Mouse (Mus musculus) right cerebral cortex, postnatal 10 days (tissue): ENCODE results near the gene Gm572.

Experiments used
- DNase-seq, 2 experiments: peaks; one replicate each; pipeline ENCODE4 v3.0.0; 2021; ENCODE audit warnings: low spot score in 2 of 2

Gm572 gene

GRCm38 (mm10) chr4:148643291-148644156 is at the start of gene Gm572:
Gm572 (plus strand) TSS chr4:148643317.
- no peak for DNase-seq

- no peak for DNase-seq
Observed at GRCm38 (mm10) chr4:148593996-148594395, 49.1 kb upstream of the Gm572 start.

DNA sequence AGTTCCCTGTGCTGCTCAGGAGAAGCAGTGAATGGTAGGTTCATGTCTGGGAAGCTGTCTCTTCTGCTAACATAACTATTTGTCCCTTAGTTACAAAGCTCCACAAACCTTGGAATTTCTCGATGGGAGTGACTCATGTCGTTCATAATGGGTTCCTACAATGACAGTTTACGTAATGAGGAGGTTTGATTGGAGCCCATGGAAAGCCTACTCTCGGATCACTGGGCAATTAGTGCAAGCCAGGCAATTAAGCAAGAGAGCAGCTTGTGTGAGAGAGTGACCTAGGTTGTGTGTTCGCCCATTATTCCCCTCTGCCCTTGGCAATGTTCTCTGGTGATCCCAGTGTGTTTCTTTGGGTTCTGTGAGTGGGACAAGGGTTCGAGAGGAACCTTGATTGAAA is 47.2 kb upstream of the Gm572 start:
- DNase-seq: no peak

DNA sequence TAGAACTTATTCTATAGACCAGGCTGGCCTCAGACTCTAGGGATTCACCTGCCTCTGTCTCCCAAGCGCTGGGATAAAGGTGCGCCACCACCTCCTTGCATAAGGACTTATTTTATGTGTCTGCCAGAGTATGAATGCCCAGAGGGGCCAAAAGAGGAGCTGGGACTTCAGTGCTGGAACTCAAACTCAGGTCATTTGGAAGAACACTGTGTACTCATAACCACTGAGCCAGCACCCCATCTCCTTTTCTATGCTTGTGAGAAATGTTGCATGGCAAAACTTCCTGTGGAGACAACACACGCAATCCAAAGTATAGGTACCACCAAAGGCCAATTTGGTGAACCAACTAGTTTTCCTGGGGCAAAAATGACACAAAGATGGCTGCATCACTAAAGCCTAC is 46.4 kb upstream of the Gm572 start:
- DNase-seq: no peak

- no peak for DNase-seq
Observed at GRCm38 (mm10) chr4:148598826-148599225, 44.3 kb upstream of the Gm572 start.

GRCm38 (mm10) chr4:148600316-148600715 is 42.8 kb upstream of the Gm572 start:
- no peak for DNase-seq

GRCm38 (mm10) chr4:148601871-148602270 is 41.2 kb upstream of the Gm572 start:
- no peak for DNase-seq

DNA sequence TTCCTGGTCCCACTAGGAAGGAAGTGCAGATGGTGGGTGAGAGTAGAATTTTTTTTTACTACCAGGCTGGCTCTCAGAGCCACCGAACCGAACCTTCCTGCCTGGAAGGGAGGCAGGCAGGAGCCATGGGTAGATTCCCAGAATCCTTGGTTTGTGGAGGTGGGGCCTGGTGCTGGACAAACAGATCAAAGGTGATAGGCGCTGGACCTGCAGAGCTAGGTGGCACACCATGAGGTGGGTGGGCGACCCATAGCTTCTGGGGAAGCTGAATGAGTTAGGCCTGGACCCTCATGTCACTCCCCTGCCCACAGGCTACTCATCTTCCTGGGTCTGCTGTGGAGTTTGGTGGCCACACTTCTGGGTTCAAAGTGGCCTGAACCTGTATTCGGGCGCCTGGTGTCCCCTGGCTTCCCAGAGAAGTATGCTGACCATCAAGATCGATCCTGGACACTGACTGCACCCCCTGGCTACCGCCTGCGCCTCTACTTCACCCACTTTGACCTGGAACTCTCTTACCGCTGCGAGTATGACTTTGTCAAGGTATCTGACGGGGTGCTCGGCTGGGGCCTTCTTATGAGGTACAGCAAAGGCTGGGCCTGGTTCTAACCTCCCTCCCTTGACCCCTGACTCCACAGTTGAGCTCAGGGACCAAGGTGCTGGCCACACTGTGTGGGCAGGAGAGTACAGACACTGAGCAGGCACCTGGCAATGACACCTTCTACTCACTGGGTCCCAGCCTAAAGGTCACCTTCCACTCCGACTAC is 40.6 kb upstream of the Gm572 start, which contains the start of gene Masp2:
Gene Masp2 (plus strand): TSS at position 198 of the 764 bp plus-strand sequence.
- DNase-seq: no peak

- no peak for DNase-seq
Observed at GRCm38 (mm10) chr4:148603376-148604139, 39.6 kb upstream of the Gm572 start.

GRCm38 (mm10) chr4:148604141-148604540 is 39.0 kb upstream of the Gm572 start:
- peak; percentile 66 to 71 for DNase-seq

GRCm38 (mm10) chr4:148604541-148605165 is 38.5 kb upstream of the Gm572 start:
- DNase-seq: peak; percentile 66 to 74

DNA sequence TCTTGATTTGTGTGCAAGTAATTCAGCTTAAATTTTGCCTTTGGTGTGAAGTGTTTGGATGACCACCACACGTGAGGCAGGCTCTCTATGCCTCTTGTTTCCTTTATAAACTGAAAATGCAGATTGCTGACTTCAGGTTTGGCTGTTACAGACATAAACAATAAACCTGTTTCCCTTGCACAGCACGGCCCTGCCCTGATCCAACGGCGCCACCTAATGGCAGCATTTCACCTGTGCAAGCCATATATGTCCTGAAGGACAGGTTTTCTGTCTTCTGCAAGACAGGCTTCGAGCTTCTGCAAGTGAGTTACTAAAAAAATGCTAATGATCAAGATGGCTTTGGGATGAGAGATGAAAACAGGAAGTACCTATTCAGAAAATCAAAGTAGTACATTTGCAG is 35.4 kb upstream of the Gm572 start:
- DNase-seq: peak; percentile 73 to 78

DNA sequence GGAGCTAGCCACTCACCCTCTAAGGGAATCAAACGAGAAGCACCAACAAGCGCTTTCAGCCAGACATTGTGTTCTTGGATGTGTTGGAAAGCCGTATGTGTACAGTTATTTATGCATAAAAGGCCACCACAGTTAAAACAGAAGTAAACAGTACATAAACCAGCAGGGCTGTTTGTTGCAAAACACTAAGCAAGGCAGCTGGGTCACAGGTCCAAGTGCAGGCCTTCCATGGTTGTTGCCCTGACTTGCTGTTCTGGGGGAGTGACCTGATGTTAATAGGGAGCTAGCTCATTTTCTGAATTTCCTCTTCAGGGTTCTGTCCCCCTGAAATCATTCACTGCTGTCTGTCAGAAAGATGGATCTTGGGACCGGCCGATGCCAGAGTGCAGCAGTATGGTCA is 33.3 kb upstream of the Gm572 start:
- no peak for DNase-seq

- no peak for DNase-seq
Observed at GRCm38 (mm10) chr4:148610631-148611364, 32.3 kb upstream of the Gm572 start.

- no peak for DNase-seq
Observed at GRCm38 (mm10) chr4:148612557-148612956, 30.6 kb upstream of the Gm572 start.

- DNase-seq: peak in 1 of 2 experiments; percentile 19
Observed at GRCm38 (mm10) chr4:148613738-148614137, 29.4 kb upstream of the Gm572 start.

- no peak for DNase-seq
Observed at GRCm38 (mm10) chr4:148619805-148620204, 23.3 kb upstream of the Gm572 start.

DNA sequence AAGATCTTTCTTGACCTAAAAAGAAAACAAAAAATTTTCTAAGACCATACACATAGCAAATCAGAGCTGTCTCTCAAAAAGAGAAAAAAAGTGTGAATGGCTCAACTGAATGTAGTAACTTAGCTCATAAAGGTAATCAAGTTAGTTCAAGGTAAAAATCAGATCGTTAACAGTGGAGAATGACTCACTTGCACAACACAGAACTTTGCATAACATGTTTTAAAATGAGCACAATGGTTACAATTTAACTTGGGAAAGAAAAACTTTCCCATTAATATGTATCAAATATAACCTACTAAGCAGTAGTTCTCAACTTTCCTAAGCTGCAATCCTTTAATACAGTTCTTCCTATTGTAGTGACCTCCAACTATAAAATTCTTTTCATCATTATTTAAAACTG is 22.4 kb upstream of the Gm572 start:
- DNase-seq: no peak

DNA sequence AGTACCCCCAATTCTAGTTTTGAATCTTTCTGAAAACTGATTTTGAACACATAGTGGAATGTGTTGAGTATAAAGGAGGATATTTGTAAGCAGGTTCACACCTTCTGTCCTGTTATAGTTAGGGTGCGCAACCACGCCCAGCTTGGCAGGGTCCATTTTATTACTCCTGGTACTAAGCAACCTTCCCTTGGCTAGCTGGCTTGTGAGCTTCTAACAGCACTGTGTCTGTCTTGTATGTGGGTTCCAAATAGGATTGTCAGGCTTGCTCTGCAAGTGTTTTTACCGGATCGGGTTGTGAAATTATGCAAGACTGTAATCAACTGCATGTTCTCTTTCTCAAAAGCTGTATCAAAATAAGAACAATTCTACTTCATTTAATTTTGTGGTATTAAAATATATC is 20.6 kb upstream of the Gm572 start:
- no peak for DNase-seq

DNA sequence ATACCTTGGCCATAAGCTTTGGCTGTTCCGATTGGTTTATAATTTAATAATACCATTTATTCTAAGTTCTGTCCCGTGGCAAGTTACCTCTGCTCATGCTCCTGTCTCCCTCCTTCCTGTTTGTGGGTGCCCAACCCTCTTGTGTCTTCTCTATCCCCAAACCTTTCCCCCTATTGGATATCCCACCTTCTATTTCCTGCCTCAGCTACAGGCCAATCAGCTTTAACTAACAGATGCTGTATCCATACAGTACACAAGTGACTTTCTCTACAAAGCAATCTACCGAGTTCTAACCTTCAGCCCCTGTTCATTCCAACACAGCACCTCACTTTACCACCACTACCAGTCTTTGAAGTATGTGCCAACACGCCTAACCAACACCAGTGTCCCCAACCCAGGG is 19.5 kb upstream of the Gm572 start:
- no peak for DNase-seq

DNA sequence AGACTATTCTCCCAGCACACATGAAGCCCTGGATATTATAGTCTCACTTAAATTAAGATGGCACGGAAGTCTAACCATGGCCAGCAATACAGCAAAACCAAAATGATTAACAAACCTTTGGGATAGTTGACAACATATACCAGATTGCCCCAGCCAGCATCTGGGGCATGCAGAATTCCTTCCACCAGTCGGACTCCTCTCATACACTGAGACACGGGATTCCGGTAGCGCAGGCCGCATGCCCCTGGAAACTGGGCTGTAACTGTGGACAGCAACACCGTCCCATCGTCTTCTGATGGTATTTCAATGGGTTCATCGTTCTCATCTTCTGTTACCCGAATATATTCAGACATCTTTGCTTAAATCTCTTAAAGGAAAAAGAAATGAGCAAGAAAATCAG is 18.1 kb upstream of the Gm572 start:
- no peak for DNase-seq
